Mouse (Mus musculus) intestine, postnatal 0 days (tissue): ENCODE data around the gene Pde4d. TPM values are rescaled to one million over a fixed set of nuclear protein-coding genes. Genes with fewer than 3 reads are reported as not detected.

Source experiments
- ATAC-seq: fragments of 200-750 bp; cut with Nextera tagmentation; 2 replicates; pipeline ENCODE4 v1.8.0; 2017; ENCODE audit warnings: mild to moderate bottlenecking, moderate TSS enrichment, moderate library complexity
- H3K27ac ChIP-seq: fragments of 300-500 bp; sonication (generic); 2 replicates; pipeline ENCODE4 v1.5.1; 2014; ENCODE audit warnings: mild to moderate bottlenecking, low read depth, low read length, moderate library complexity
- H3K27me3 ChIP-seq: fragments of 300-500 bp; sonication (generic); replicated peaks from 2 replicates; pipeline ENCODE4 v1.6.1; 2014; ENCODE audit warnings: low read length, mixed read lengths; ENCODE audit not compliant: control insufficient read depth, insufficient read depth
- H3K36me3 ChIP-seq: fragments of 300-500 bp; sonication (generic); 2 replicates; pipeline ENCODE4 v1.6.1; 2014; ENCODE audit warnings: mild to moderate bottlenecking, moderate library complexity; ENCODE audit not compliant: control insufficient read depth, insufficient read depth
- H3K4me1 ChIP-seq: fragments of 300-500 bp; sonication (generic); replicated peaks from 2 replicates; pipeline ENCODE4 v1.6.1; 2014; ENCODE audit warnings: antibody characterized with exemption, low read length, mixed read lengths; ENCODE audit not compliant: control insufficient read depth, insufficient read depth
- H3K4me2 ChIP-seq: fragments of 300-500 bp; sonication (generic); replicated peaks from 2 replicates; pipeline ENCODE4 v1.6.1; 2014; ENCODE audit warnings: low read depth, mild to moderate bottlenecking, moderate library complexity
- H3K4me3 ChIP-seq: fragments of 300-500 bp; sonication (generic); 2 replicates; pipeline ENCODE4 v1.5.1; 2014; ENCODE audit warnings: low read depth, low read length
- H3K9ac ChIP-seq: fragments of 300-500 bp; sonication (generic); 2 replicates; pipeline ENCODE4 v1.6.1; 2014; ENCODE audit warnings: mild to moderate bottlenecking, low read depth, low read length
- H3K9me3 ChIP-seq: fragments of 300-500 bp; sonication (generic); 2 replicates; pipeline ENCODE4 v1.6.1; 2016; ENCODE audit warnings: mixed run types; ENCODE audit not compliant: control insufficient read depth
- CTCF ChIP-seq: sonication (generic); IDR thresholded peaks from 2 replicates; pipeline ENCODE4 v1.5.1; 2016; ENCODE audit warnings: low read depth, mild to moderate bottlenecking, control low read depth, antibody characterized with exemption, moderate library complexity
- WGBS: fragments of 180-500 bp; shearing (Covaris S2); extraction: QIAGEN DNeasy Blood & Tissue Kit; methylation state at CpG from one replicate; pipeline ENCODE4 v1.1.7; 2014; 5-methylcytosine and 5-hydroxymethylcytosine counted together
- polyA plus RNA-seq: library from polyadenylated mRNA; unstranded; fragments of >200 nt; fragmentation: Nextera tagmentation; extraction: Ambion mirVana; gene quantifications from 2 replicates; pipeline ENCODE4 v1.2.1, GENCODE M21; 2015

The Pde4d gene
- polyA plus RNA-seq, 1 experiment from 2014 or later = 17.8 TPM

- Histone ChIP-seq H3K27me3 (no peaks in the 10 kb centered on the region), H3K9ac (no peak overlapping the region), H3K4me2 (peak overlapping the region; percentile 61), H3K9me3 (no peaks in the 10 kb centered on the region), H3K36me3 (peaks cover 8% of the 10 kb centered on the region; the same call in 1 of the 2 replicates), H3K27ac (no peak overlapping the region), H3K4me3 (peak overlapping the region; percentile 24), H3K4me1 (no peaks in the 10 kb centered on the region)
- ATAC-seq = peak; percentile 81
- 3% methylated on average over 11 of the region's 11 CpGs for WGBS
- peak; percentile 96 for TF ChIP-seq CTCF
These were observed 1326.4 kb downstream of the Pde4d start for GRCm38 (mm10) chr13:109776116-109776515.

GRCm38 (mm10) chr13:109776995-109777394 is 1327.2 kb downstream of the Pde4d start:
- no peaks in the 10 kb centered on the region for H3K4me1 ChIP-seq
- WGBS = 62% methylated on average over 3 of the region's 3 CpGs
- no peak overlapping the region for H3K4me2 ChIP-seq
- H3K27me3 ChIP-seq = no peaks in the 10 kb centered on the region
- peaks cover 8% of the 10 kb centered on the region; the same call in 1 of the 2 replicates for H3K36me3 ChIP-seq
- no peak overlapping the region for H3K4me3 ChIP-seq
- H3K9me3 ChIP-seq = no peaks in the 10 kb centered on the region
- no peak overlapping the region for H3K9ac ChIP-seq
- no peak for TF ChIP-seq CTCF
- no peak for ATAC-seq
- no peak overlapping the region for H3K27ac ChIP-seq

- Histone ChIP-seq H3K4me3 (no peak overlapping the region), H3K27me3 (no peaks in the 10 kb centered on the region), H3K36me3 (peaks cover 6% of the 10 kb centered on the region; the same call in 1 of the 2 replicates), H3K4me2 (no peak overlapping the region), H3K27ac (no peak overlapping the region), H3K4me1 (no peaks in the 10 kb centered on the region), H3K9ac (no peak overlapping the region), H3K9me3 (no peaks in the 10 kb centered on the region)
- no peak for TF ChIP-seq CTCF
- ATAC-seq = no peak
- WGBS = 89% methylated on average over 5 of the region's 5 CpGs
These were observed 1327.7 kb downstream of the Pde4d start for GRCm38 (mm10) chr13:109777441-109777840.

- Histone ChIP-seq H3K27ac (no peak overlapping the region), H3K4me3 (no peak overlapping the region), H3K9ac (no peak overlapping the region), H3K36me3 (no peaks in the 10 kb centered on the region), H3K4me1 (no peaks in the 10 kb centered on the region), H3K27me3 (no peaks in the 10 kb centered on the region), H3K4me2 (no peak overlapping the region), H3K9me3 (no peaks in the 10 kb centered on the region)
- no peak for ATAC-seq
- TF ChIP-seq CTCF = no peak
- WGBS = 67% methylated on average over 9 of the region's 9 CpGs
These were observed 1328.6 kb downstream of the Pde4d start for GRCm38 (mm10) chr13:109778297-109778835.

GRCm38 (mm10) chr13:109781466-109781865 is 1331.7 kb downstream of the Pde4d start:
- Histone ChIP-seq H3K9me3 (no peaks in the 10 kb centered on the region), H3K9ac (no peak overlapping the region), H3K4me2 (no peak overlapping the region), H3K27me3 (no peaks in the 10 kb centered on the region), H3K4me1 (no peaks in the 10 kb centered on the region), H3K36me3 (no peaks in the 10 kb centered on the region), H3K27ac (no peak overlapping the region), H3K4me3 (no peak overlapping the region)
- 83% methylated on average over 1 of the region's 1 CpGs for WGBS
- no peak for TF ChIP-seq CTCF
- no peak for ATAC-seq

- Histone ChIP-seq H3K27me3 (no peaks in the 10 kb centered on the region), H3K4me2 (no peak overlapping the region), H3K27ac (no peak overlapping the region), H3K36me3 (no peaks in the 10 kb centered on the region), H3K9me3 (no peaks in the 10 kb centered on the region), H3K9ac (no peak overlapping the region), H3K4me1 (no peaks in the 10 kb centered on the region), H3K4me3 (no peak overlapping the region)
- no peak for ATAC-seq
- TF ChIP-seq CTCF = no peak
- 88% methylated on average over 4 of the region's 4 CpGs for whole genome bisulfite sequencing
These were observed 1338.9 kb downstream of the Pde4d start for GRCm38 (mm10) chr13:109788604-109789003.

GRCm38 (mm10) chr13:109789151-109789550 is 1339.4 kb downstream of the Pde4d start:
- no peak for TF ChIP-seq CTCF
- no peaks in the 10 kb centered on the region for H3K9me3 ChIP-seq
- H3K4me2 ChIP-seq = no peak overlapping the region
- no peak overlapping the region for H3K4me3 ChIP-seq
- H3K27ac ChIP-seq = no peak overlapping the region
- H3K36me3 ChIP-seq = no peaks in the 10 kb centered on the region
- H3K27me3 ChIP-seq = no peaks in the 10 kb centered on the region
- no peak overlapping the region for H3K9ac ChIP-seq
- H3K4me1 ChIP-seq = no peaks in the 10 kb centered on the region
- WGBS = 77% methylated on average over 4 of the region's 4 CpGs
- no peak for ATAC-seq
